Mouse (Mus musculus) kidney, postnatal 25 days (tissue): ENCODE results near the gene Rhoc.

ENCODE experiments used
- DNase-seq, 2 experiments: peaks; one replicate each; pipeline ENCODE4 v3.0.0; 2021; ENCODE audit warnings: mixed read lengths in 2 of 2

The Rhoc gene

DNA sequence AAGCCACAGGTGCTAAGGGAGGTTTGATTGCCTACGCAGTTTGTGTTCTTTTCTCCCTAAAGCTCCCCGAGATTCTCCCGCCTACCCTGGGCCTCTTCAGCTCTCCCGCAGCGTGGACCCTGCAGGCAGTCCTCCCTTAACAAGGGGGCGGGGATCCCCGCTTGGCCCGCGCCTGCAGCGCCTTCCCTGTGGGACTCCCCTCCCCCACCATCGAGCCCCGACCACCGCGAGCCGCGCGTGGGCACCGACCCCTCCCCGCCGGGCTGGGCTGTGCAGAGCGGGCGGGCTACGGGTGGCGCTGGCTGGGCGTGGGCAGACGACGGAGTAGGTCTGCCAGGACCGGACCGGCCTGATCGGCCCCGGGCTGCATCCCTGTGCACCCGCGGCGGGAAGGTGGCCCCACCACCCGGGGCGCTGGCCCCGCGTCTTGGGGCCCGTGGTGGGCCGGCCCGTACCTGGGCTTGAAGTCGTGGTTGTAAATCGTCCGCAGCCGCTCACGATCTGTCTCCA, 29.4 kb downstream of the Rhoc start:
- peak; percentile 56 to 81 for DNase-seq

DNA sequence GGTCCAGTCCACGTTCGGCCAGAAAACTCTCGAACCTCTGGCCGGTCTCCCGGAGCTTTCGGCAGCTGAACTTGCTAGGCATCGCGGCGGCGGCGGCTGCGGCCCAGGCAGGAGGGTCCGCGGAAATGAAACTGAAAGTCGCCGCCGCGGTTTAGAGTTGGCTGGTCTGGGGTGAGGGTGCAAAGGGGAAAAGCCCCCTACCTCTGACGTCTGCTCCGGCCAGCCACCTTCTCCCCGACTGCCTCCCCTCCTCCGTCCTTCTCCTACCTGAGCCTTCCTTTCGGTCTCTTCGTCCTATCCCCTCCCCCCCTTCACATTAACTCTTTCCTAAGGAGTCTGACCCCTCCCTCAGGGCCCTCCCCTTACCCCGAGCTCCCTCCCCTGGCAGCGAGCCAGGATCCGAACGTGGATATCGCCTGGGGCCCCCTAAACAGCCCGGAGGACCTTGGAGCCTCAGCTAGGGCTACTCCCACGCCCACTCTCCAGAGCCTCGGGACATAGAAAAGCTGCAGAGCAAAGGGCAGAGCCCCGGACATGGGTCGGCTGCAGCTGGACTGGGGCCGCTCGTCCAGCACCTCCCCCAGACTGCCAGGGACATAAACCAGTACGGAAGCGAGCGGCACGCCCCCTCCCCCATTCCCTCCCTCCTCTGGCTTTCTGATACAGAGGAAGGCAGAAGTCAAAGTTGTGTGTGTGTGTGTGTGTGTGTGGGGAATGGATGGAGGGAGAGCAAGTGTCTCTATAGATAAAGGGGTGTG, 30.0 kb downstream of the Rhoc start, which contains the start of gene Mov10:
Mov10 (minus strand) TSS at position 573 of the 758 bp plus-strand sequence.
- DNase-seq, result peak; percentile 85 to 95

DNA sequence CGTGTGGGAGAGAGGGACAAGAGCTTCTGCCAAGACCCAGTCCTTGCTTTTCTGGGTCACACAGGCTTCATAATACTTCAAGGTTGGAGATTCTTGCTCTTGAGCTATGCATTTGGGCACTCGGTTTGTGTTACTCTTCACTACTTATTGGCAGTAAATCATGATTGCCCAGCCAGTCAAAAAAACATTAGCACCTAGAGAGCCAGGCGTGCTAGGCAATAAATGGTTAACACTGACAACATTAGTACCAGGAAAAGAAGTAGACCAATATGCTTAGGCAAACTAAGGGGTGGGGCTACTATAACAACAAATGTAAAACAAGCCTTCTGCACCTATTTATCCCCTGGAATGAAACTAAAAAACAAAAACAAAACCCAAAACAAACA, 30.6 kb downstream of the Rhoc start:
- DNase-seq, result no peak

DNA sequence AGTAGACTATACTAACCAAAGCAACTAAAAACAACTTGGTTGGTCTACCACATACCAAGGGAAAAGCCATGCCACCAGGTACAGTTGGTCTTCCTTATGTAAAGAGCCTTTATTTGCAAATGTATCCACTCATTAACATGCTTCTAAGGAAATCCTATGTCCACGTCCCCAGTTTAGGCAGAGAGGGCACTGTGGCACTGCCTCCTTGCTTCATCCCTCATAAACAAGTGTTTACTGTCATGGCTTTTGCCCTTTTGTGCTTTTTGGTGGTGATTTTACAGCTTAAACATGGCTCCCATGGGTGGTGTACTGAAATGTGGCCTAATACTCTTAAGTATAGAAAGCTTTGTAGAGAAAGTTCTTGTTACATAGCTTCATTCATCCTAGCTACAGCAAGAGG, 32.3 kb downstream of the Rhoc start:
- no peak for DNase-seq

DNA sequence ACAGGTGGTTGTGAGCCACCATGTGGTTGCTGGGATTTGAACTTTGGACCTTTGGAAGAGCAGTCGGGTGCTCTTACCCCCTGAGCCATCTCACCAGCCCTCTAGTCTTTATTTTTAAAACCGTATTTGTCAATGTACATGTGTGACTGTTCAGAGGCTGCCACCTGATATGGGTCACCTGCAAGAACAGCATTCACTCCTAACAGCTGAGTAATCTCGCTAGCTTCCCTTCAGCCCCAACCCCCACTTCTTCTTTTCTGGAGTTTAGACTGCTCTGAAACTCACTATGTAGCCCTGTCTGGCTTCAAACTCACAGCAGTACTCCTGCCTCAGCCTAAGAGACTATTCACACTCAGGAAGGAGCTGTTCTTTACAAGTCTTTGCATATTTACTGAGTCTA, 34.2 kb downstream of the Rhoc start:
- no peak for DNase-seq

DNA sequence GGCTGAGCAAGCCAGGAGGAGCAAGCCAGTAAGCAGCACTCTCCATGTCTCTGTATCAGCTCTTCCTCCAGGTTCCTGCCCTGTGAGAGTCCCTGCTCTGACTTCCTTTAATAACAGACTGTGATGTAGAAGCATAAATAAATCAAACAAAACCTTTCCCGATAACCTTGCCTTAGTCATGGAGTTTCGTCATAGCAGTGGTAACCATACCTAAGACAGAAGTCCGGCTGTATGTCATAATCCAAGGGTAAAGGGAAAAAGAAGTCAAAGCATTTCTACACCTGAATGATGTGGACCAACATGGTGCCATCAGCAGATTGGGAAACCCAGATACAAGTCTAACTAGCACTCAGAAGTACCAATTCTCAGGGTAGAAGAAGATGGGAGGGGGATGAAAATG, 47.6 kb downstream of the Rhoc start:
- DNase-seq, result no peak

DNA sequence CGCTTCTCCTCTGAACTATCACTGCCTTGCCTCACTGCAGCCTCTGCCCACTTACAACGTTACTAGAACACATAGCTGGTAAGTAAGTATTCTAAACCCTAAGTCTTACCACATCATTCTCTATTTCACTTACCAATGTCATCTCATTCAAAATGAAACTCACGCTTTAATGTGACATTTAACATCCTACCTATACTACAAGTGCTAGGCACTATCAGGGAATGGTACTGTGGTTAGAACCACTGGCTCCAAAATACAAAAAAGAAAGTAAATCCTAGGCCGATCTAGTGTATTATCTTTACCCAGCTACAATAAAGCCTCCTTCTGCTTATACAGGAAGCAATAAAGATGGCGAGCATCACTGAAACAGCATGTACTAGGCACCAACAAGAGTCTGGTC, 52.9 kb downstream of the Rhoc start:
- DNase-seq, result no peak
